Mouse (Mus musculus): Measurements from ENCODE around the gene 4930442H23Rik. TPM values are rescaled to one million over a fixed set of nuclear protein-coding genes. Genes with fewer than 3 reads are reported as not detected.

4930442H23Rik gene
- polyA plus RNA-seq (2015; fragmentation: Nextera tagmentation; extraction: Ambion mirVana): not detected in 2 replicates

DNA sequence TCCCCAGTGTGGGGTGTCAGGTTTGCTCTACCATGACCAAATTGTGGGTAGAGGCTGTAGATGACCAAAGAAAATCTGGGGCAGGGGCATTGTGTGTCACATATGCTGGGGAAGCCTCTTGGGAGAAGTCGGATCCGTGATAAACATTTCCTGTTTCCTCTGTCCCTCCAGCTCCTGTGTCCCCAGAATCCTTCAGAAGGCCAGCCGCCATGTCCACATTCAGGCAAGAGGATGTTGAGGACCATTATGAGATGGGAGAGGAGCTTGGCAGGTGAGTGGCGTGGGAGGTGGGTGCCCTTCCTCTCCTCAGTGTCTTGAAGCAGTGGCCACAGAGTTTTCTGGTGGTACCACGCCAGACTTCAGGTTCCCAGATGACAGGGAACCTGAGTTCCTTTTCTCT lies at the start of gene 4930442H23Rik:
TSS of gene 4930442H23Rik (minus strand) at position 45 of the 400 bp plus-strand sequence.
- DNase-seq (no peak), ATAC-seq (no peak)
- Histone ChIP-seq H3K4me2 (ENCODE audit: low read depth, low read length) (peak within 1 kb of the TSS; percentile 85), H3K36me3 (replicated peaks; ENCODE audit: insufficient read depth, low read length) (peaks cover 50% of the 10 kb centered on the region), H3K9ac (replicated peaks) (peak within 1 kb of the TSS; percentile 72), H3K4me3 (ENCODE audit: low read depth, low read length) (peak within 1 kb of the TSS; percentile 71), H3K27ac (ENCODE audit: low read depth) (peak within 1 kb of the TSS; percentile 84), H3K27me3 (ENCODE audit: insufficient read depth, low read length) (no peaks in the 10 kb centered on the region), H3K4me1 (ENCODE audit: insufficient read depth) (peaks cover 10% of the 10 kb centered on the region), H3K9me3 (ENCODE audit: low read length) (no peaks in the 10 kb centered on the region)
- 67% methylated on average over 5 of the region's 5 CpGs for WGBS (ENCODE audit: insufficient replicate concordance)
- no peak for TF ChIP-seq EP300 (IDR thresholded peaks at IDR 0.05; ENCODE audit: low read depth)
- no peak for TF ChIP-seq CTCF (IDR thresholded peaks at IDR 0.05; ENCODE audit: low read depth)

DNA sequence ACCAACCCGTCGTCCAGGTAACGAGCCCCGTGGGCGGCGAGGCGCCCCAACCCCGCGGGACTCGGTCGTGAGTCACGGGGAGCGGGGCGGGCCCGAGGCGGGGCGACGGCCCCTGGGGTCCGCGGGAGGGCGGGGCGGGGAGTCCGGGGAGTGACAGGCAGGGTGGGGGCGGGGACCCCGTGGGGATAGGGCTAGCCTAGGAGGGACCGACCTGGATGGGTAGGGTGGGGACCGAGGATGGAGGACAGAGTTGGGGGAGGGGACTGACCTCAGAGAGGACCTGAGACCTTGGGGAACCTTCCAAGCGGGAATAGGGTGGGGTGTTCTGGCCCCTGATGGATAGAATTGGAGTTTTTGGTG lies 49.6 kb upstream of the 4930442H23Rik start:
- ATAC-seq: peak; percentile 67
- WGBS (ENCODE audit: insufficient replicate concordance): 2% methylated on average over 23 of the region's 28 CpGs

DNA sequence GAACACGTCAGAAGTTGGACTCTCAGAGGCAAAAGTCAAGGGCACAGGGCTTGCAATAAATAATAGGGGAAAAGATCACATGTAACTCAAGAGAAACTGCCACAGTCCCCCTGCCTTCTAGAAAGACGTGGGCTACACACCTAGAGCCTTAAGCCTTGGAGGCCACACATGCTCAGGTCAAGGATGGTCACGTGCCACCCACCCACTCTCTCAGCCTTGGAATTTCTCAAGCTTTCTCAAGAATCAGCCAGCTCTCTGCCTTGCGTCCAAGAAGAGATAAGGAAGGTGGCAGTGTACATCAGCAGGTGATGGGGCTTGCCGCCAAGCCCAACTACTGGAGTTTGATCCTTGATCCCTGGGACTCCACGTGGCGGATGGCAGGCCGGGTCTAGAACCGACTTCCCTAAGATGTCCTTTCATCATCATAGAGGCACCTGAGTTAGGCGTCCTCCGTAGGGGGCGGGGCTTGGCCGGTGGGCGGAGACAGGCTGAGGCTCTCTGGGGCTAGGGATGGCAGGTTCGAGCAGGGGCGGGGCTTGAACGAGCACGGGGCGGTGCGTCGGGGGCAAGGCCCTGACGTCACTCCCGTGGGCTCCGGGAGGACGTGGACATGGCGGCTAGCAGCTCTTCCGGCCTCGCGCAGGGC lies 49.1 kb upstream of the 4930442H23Rik start, which contains the start of gene Zfr2:
TSS of gene Zfr2 (plus strand) at position 576 of the 646 bp plus-strand sequence.
- H3K36me3 ChIP-seq (replicated peaks; ENCODE audit: insufficient read depth, low read length): no peaks in the 10 kb centered on the region
- peak within 1 kb of the TSS; percentile 89 for H3K4me2 ChIP-seq (ENCODE audit: low read depth, low read length)
- no peaks in the 10 kb centered on the region for H3K9me3 ChIP-seq (ENCODE audit: low read length)
- peak within 1 kb of the TSS; percentile 65 for H3K4me3 ChIP-seq (ENCODE audit: low read depth, low read length)
- ATAC-seq (peak; percentile 90), DNase-seq (peak; percentile 95)
- H3K9ac ChIP-seq (replicated peaks): peak within 1 kb of the TSS; percentile 73
- WGBS (ENCODE audit: insufficient replicate concordance): 5% methylated on average over 29 of the region's 29 CpGs
- H3K4me1 ChIP-seq (ENCODE audit: insufficient read depth): peaks cover 13% of the 10 kb centered on the region
- H3K27me3 ChIP-seq (ENCODE audit: insufficient read depth, low read length): peaks cover 30% of the 10 kb centered on the region
- peak within 1 kb of the TSS; percentile 76 for H3K27ac ChIP-seq (ENCODE audit: low read depth)
- TF ChIP-seq EP300 (IDR thresholded peaks at IDR 0.05; ENCODE audit: low read depth) (no peak), CTCF (IDR thresholded peaks at IDR 0.05; ENCODE audit: low read depth) (no peak)

More for the DNA sequence above, 49.6 kb upstream of the 4930442H23Rik start:
- Histone ChIP-seq H3K4me1 (ENCODE audit: insufficient read depth) (peaks cover 13% of the 10 kb centered on the region), H3K4me2 (ENCODE audit: low read depth, low read length) (peak overlapping the region; percentile 89), H3K9me3 (ENCODE audit: low read length) (no peaks in the 10 kb centered on the region), H3K27ac (ENCODE audit: low read depth) (peak overlapping the region; percentile 76), H3K36me3 (replicated peaks; ENCODE audit: insufficient read depth, low read length) (no peaks in the 10 kb centered on the region), H3K9ac (replicated peaks) (peak overlapping the region; percentile 73), H3K27me3 (ENCODE audit: insufficient read depth, low read length) (peaks cover 26% of the 10 kb centered on the region), H3K4me3 (ENCODE audit: low read depth, low read length) (peak overlapping the region; percentile 65)
- no peak for DNase-seq
- TF ChIP-seq CTCF (IDR thresholded peaks at IDR 0.05; ENCODE audit: low read depth): no peak
- no peak for TF ChIP-seq EP300 (IDR thresholded peaks at IDR 0.05; ENCODE audit: low read depth)

DNA sequence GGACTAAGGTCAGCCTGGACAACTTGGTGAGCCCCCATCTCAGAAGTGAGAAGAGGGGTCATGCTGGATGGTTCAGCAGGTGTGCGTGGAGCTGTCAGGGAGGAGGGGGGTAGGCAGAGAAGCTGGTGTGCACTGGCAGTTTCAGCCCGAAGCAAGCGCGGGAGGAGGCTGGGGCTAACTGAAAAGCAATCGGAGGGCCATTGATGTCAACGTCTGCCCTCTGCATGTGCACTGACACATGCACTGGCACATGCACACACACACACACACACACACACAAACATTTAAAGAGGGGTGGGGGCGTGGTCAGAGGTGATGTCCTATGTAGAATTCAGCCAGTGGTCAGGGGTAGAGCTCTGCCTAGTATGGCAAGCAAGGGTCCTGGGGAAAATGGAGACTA lies 47.8 kb upstream of the 4930442H23Rik start:
- DNase-seq: no peak
- Histone ChIP-seq H3K4me3 (ENCODE audit: low read depth, low read length) (no peak overlapping the region), H3K36me3 (replicated peaks; ENCODE audit: insufficient read depth, low read length) (no peaks in the 10 kb centered on the region), H3K27me3 (ENCODE audit: insufficient read depth, low read length) (peaks cover 30% of the 10 kb centered on the region), H3K4me1 (ENCODE audit: insufficient read depth) (peaks cover 13% of the 10 kb centered on the region), H3K27ac (ENCODE audit: low read depth) (no peak overlapping the region), H3K9me3 (ENCODE audit: low read length) (no peaks in the 10 kb centered on the region), H3K4me2 (ENCODE audit: low read depth, low read length) (no peak overlapping the region), H3K9ac (replicated peaks) (no peak overlapping the region)
- ATAC-seq: no peak
- no peak for TF ChIP-seq CTCF (IDR thresholded peaks at IDR 0.05; ENCODE audit: low read depth)
- no peak for TF ChIP-seq EP300 (IDR thresholded peaks at IDR 0.05; ENCODE audit: low read depth)
- WGBS (ENCODE audit: insufficient replicate concordance): 53% methylated on average over 7 of the region's 7 CpGs

DNA sequence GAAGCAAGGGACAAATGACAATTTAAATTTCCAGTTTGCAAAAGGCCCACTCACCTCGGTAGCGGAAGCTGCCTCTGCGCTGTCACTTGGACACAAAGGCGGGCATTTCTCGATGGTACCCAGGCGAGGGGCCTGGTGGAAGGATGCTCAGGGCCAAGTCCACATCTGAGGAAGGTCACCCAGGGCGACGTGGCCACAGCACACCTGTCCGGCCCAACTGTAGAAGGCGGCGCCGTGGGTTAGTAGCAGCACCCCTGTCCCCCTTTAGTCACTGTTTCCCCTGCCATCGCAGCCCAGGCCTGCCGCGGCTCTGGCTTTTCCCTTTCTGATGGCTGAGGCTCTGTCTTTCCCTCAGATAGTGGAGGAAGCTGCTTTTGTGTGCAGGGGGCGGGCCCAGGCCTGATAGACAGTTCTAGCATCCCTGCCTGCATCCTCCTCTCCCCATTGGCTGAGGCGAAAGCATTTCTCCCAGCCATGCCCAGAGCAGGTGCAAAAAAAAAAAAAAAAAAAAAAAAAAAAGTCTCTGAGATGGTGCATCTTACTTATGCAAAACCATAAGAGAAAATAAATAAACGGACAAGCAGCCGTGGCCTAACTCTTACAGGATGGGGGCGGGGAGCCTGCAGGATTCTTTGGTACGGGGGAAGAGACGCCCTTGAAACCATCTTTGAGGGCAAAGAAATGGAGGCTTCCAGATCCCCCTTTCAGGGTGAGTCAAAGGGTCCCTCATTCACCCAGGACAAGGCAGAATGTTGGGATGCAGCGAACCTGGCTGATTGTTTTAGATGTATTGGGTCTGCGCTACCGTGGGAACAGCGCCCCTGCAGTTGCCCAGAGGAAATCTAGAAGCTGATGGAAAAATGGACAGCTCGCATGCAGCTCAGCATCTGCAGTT lies 47.0 kb upstream of the 4930442H23Rik start, which contains the start of gene Atcay:
TSS of gene Atcay (minus strand) at position 396 of the 895 bp plus-strand sequence.
- H3K9ac ChIP-seq (replicated peaks): no peak within 1 kb of the TSS
- no peak within 1 kb of the TSS for H3K27ac ChIP-seq (ENCODE audit: low read depth)
- DNase-seq (peak; percentile 22), ATAC-seq (no peak)
- no peak within 1 kb of the TSS for H3K4me3 ChIP-seq (ENCODE audit: low read depth, low read length)
- H3K36me3 ChIP-seq (replicated peaks; ENCODE audit: insufficient read depth, low read length): no peaks in the 10 kb centered on the region
- H3K27me3 ChIP-seq (ENCODE audit: insufficient read depth, low read length): peaks cover 30% of the 10 kb centered on the region
- H3K9me3 ChIP-seq (ENCODE audit: low read length): no peaks in the 10 kb centered on the region
- TF ChIP-seq CTCF (IDR thresholded peaks at IDR 0.05; ENCODE audit: low read depth) (peak; percentile 60), EP300 (IDR thresholded peaks at IDR 0.05; ENCODE audit: low read depth) (no peak)
- WGBS (ENCODE audit: insufficient replicate concordance): 14% methylated on average over 27 of the region's 27 CpGs
- H3K4me1 ChIP-seq (ENCODE audit: insufficient read depth): peaks cover 13% of the 10 kb centered on the region
- no peak within 1 kb of the TSS for H3K4me2 ChIP-seq (ENCODE audit: low read depth, low read length)

Data from liver, postnatal 0 days (tissue).